Mouse (Mus musculus): ENCODE measurements at regions not wholly inside any gene's neighbourhood (a gene's known extent, or its start where the extent isn't known, plus 50 kb on each side); places are given as distances from the start of the nearest gene placed in this dataset.
"Not testable (repeated sequence)": the region's sequence is repeated elsewhere in the genome, so short reads cannot be mapped to it uniquely, and the experiment has no call there.

GRCm38 (mm10) chr15:8856419-8857084, 111.2 kb upstream of the Ranbp3l start:
- no peak overlapping the region for H3K27ac ChIP-seq (replicated peaks)
- 40% methylated on average over 11 of the region's 11 CpGs for WGBS
- no peaks in the 10 kb centered on the region for H3K36me3 ChIP-seq
- peaks cover 5% of the 10 kb centered on the region; the same call in 1 of the 2 replicates for H3K9me3 ChIP-seq
- H3K9ac ChIP-seq (replicated peaks), result no peak overlapping the region
- H3K4me1 ChIP-seq, result 0 out of 2 replicates have a peak, but pooled peaks cover 7% of the 10 kb centered on the region
- H3K27me3 ChIP-seq, result no peaks in the 10 kb centered on the region
- no peak overlapping the region for H3K4me2 ChIP-seq (replicated peaks)
- peak; percentile 64; the same call in 1 of the 2 replicates for ATAC-seq (replicated peaks)
- no peak overlapping the region for H3K4me3 ChIP-seq

DNA sequence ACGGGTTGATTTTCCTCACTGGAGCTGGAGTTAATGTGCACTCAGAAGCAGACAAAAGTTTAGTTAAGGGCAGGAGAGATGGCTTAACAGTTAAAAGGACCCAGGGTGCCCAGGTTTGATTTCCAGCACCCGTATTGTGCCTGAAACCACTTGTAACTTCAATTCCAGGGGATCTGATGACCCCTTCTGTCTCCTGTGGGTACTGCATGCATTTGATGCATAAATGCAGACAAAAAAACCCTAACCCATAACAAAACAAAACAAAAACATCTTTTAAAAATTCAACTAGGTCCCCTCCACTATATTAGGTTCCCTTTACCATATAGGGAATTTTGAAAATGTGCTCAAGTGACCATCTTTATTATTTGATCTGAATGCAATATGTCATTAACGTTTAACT, 112.2 kb upstream of the Ranbp3l start:
- Histone ChIP-seq H3K4me1 (0 out of 2 replicates have a peak, but pooled peaks cover 7% of the 10 kb centered on the region), H3K9ac (replicated peaks) (no peak overlapping the region), H3K9me3 (peaks cover 5% of the 10 kb centered on the region; the same call in 1 of the 2 replicates), H3K27ac (replicated peaks) (no peak overlapping the region), H3K4me3 (no peak overlapping the region), H3K36me3 (no peaks in the 10 kb centered on the region), H3K4me2 (replicated peaks) (no peak overlapping the region), H3K27me3 (no peaks in the 10 kb centered on the region)
- ATAC-seq (replicated peaks), result no peak
- 97% methylated on average over 3 of the region's 3 CpGs for WGBS

DNA sequence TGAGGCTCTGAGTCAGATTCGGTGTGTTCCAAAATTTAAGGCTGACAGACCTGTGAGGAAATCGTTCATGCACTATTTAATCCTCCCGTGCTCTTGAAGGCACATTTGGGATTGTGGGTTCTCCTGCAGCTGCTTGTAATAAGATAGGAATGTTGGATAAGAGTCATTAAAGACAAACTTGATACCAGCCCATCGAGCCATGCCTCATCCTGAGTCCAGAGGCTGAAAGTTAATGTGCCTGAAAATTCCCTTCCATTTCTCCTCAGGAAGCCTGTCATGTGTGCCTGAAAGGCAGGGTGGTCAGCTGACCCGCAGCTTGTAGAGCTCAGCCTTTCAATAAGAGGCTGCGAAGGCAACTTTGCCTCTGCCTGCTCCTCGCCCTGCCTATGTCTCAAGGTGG, 113.4 kb upstream of the Ranbp3l start:
- H3K27me3 ChIP-seq, result no peaks in the 10 kb centered on the region
- no peak for ATAC-seq (replicated peaks)
- 81% methylated on average over 7 of the region's 7 CpGs for WGBS

GRCm38 (mm10) chr15:8850996-8851395, 116.8 kb upstream of the Ranbp3l start:
- H3K9me3 ChIP-seq, result no peaks in the 10 kb centered on the region
- no peaks in the 10 kb centered on the region for H3K36me3 ChIP-seq
- H3K4me1 ChIP-seq, result no peaks in the 10 kb centered on the region
- H3K9ac ChIP-seq (replicated peaks), result no peak overlapping the region
- no peak for ATAC-seq (replicated peaks)
- WGBS, result 94% methylated on average over 1 of the region's 1 CpGs
- H3K4me2 ChIP-seq (replicated peaks), result no peak overlapping the region
- H3K4me3 ChIP-seq, result no peak overlapping the region
- H3K27ac ChIP-seq (replicated peaks), result no peak overlapping the region
- no peaks in the 10 kb centered on the region for H3K27me3 ChIP-seq

More for the DNA sequence above, 113.4 kb upstream of the Ranbp3l start:
- Histone ChIP-seq H3K4me1 (0 out of 2 replicates have a peak, but pooled peaks cover 7% of the 10 kb centered on the region), H3K4me2 (replicated peaks) (no peak overlapping the region), H3K9me3 (no peaks in the 10 kb centered on the region), H3K9ac (replicated peaks) (no peak overlapping the region), H3K27ac (replicated peaks) (no peak overlapping the region), H3K36me3 (no peaks in the 10 kb centered on the region), H3K4me3 (no peak overlapping the region)

GRCm38 (mm10) chr15:8849413-8849812, 118.3 kb upstream of the Ranbp3l start:
- Histone ChIP-seq H3K36me3 (no peaks in the 10 kb centered on the region), H3K4me2 (replicated peaks) (no peak overlapping the region), H3K4me1 (no peaks in the 10 kb centered on the region), H3K9me3 (no peaks in the 10 kb centered on the region), H3K4me3 (no peak overlapping the region), H3K27ac (replicated peaks) (no peak overlapping the region), H3K27me3 (no peaks in the 10 kb centered on the region), H3K9ac (replicated peaks) (no peak overlapping the region)
- ATAC-seq (replicated peaks), result no peak
- WGBS, result 60% methylated on average over 5 of the region's 5 CpGs

DNA sequence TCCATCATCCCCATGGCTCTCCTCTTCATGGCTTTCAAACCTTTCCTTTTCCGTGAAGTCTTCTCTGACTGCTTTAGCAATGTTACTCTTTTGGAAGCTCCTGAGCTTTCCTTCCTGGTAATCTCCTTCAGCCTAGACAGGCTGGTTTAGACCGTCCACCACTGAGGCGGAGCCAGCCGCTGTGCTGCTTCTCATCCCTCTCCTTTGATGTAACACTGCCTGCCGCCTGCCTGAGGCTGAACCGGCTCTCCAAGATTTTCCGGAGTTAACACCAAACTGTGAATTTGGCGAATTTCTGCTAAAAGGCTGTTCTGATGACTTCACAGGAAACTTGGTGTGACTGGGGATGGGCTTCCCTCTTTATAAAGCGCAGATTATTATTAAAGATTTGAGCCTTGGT, 125.6 kb upstream of the Ranbp3l start:
- Histone ChIP-seq H3K27ac (replicated peaks) (no peak overlapping the region), H3K36me3 (no peaks in the 10 kb centered on the region), H3K4me2 (replicated peaks) (no peak overlapping the region), H3K4me3 (no peak overlapping the region), H3K27me3 (no peaks in the 10 kb centered on the region), H3K9me3 (no peaks in the 10 kb centered on the region), H3K4me1 (no peaks in the 10 kb centered on the region), H3K9ac (replicated peaks) (no peak overlapping the region)
- WGBS, result 58% methylated on average over 9 of the region's 9 CpGs
- ATAC-seq (replicated peaks), result no peak

DNA sequence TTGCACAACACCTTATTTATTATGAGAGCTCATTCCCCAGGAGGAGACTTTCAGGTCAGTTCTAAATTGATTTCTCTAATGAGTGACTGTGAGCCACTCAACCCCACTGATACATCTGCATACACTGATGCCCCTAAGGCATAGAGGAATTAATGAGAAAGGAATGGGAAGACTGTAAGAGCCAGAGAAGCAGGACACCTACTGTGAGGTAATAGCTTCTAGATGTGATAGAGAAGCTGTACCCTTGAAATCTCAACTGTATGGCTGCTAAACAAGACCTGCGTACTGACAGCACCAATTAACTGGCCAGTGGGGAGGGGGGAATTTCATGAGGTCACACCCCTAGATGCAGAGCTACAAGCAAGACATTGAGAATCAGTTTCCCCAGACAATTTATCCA, 128.3 kb upstream of the Ranbp3l start:
- no peak overlapping the region for H3K4me2 ChIP-seq (replicated peaks)
- H3K4me3 ChIP-seq, result no peak overlapping the region
- no peak overlapping the region for H3K9ac ChIP-seq (replicated peaks)
- no peaks in the 10 kb centered on the region for H3K4me1 ChIP-seq
- 45% methylated on average over 1 of the region's 1 CpGs for WGBS
- H3K27ac ChIP-seq (replicated peaks), result no peak overlapping the region
- ATAC-seq (replicated peaks), result no peak
- H3K27me3 ChIP-seq, result no peaks in the 10 kb centered on the region
- no peaks in the 10 kb centered on the region for H3K9me3 ChIP-seq
- H3K36me3 ChIP-seq, result no peaks in the 10 kb centered on the region

- WGBS, result 80% methylated on average over 4 of the region's 4 CpGs
- Histone ChIP-seq H3K27ac (replicated peaks) (no peak overlapping the region), H3K4me2 (replicated peaks) (no peak overlapping the region), H3K36me3 (no peaks in the 10 kb centered on the region), H3K4me1 (peaks cover 7% of the 10 kb centered on the region; the same call in 1 of the 2 replicates), H3K9me3 (no peaks in the 10 kb centered on the region), H3K4me3 (no peak overlapping the region), H3K27me3 (no peaks in the 10 kb centered on the region), H3K9ac (replicated peaks) (no peak overlapping the region)
- ATAC-seq (replicated peaks), result no peak
Measured at GRCm38 (mm10) chr15:8834151-8834550, 123.6 kb upstream of the Slc1a3 start.

DNA sequence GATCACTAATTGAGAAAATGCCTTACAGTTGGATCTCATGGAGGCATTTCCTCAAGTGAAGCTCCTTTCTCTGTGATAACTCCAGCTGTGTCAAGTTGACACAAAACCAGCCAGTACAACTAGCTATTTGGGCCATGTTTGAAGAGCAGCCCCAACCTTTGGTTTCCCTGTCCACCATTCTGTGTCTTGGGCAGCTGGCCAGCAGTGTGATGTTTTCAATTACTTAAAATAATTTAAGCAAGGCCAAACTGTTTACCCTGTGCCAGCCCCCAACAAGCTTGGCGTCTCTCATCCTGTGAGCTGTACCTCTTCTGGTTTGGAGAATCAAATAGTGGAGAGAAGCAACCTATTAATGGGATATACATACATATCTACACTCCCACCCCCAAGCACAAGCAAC, 122.4 kb upstream of the Slc1a3 start:
- H3K27ac ChIP-seq (replicated peaks), result no peak overlapping the region
- no peak overlapping the region for H3K4me2 ChIP-seq (replicated peaks)
- no peaks in the 10 kb centered on the region for H3K36me3 ChIP-seq
- H3K27me3 ChIP-seq, result no peaks in the 10 kb centered on the region
- no peak for ATAC-seq (replicated peaks)
- no peaks in the 10 kb centered on the region for H3K9me3 ChIP-seq
- H3K4me1 ChIP-seq, result peaks cover 7% of the 10 kb centered on the region; the same call in 1 of the 2 replicates
- H3K9ac ChIP-seq (replicated peaks), result no peak overlapping the region
- 51% methylated on average over 1 of the region's 1 CpGs for WGBS
- no peak overlapping the region for H3K4me3 ChIP-seq

- Histone ChIP-seq H3K4me1 (peaks cover 7% of the 10 kb centered on the region; the same call in 1 of the 2 replicates), H3K36me3 (no peaks in the 10 kb centered on the region), H3K4me3 (no peak overlapping the region), H3K4me2 (replicated peaks) (no peak overlapping the region), H3K9me3 (no peaks in the 10 kb centered on the region), H3K9ac (replicated peaks) (no peak overlapping the region), H3K27ac (replicated peaks) (peak overlapping the region; percentile 27; the same call in 1 of the 2 replicates), H3K27me3 (no peaks in the 10 kb centered on the region)
- WGBS, result 27% methylated on average over 13 of the region's 13 CpGs
- ATAC-seq (replicated peaks), result no peak
Measured at GRCm38 (mm10) chr15:8831720-8832620, 121.4 kb upstream of the Slc1a3 start.

DNA sequence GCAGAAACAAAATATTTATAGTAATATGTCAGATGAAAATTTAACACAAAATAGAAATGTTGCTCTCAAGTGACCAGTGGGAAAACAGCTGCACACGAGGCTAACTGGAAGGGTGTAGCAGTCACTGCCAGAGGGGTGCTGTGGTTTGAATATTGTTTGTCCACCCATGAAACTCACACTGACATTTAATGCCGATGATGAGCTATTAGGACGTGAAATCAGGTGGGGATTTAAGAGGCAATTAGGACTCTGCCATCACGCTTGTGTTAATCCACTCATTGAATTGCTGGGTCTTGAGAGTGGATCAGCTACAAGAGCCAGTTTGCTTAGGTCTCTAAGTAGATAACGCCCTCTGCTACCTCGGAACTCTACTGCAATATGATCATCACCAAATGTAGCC, 114.3 kb upstream of the Slc1a3 start:
- no peaks in the 10 kb centered on the region for H3K9me3 ChIP-seq
- WGBS, result 59% methylated on average over 6 of the region's 6 CpGs

GRCm38 (mm10) chr15:8822795-8823194, 112.2 kb upstream of the Slc1a3 start:
- WGBS, result over 99% methylated on average over 4 of the region's 8 CpGs
- H3K27ac ChIP-seq (replicated peaks); H3K4me3 ChIP-seq; H3K4me2 ChIP-seq (replicated peaks); H3K36me3 ChIP-seq; ATAC-seq (replicated peaks); H3K27me3 ChIP-seq; H3K9me3 ChIP-seq; H3K9ac ChIP-seq (replicated peaks); H3K4me1 ChIP-seq: not testable (repeated sequence)

More for the DNA sequence above, 114.3 kb upstream of the Slc1a3 start:
- Histone ChIP-seq H3K27me3 (no peaks in the 10 kb centered on the region), H3K36me3 (no peaks in the 10 kb centered on the region), H3K9ac (replicated peaks) (no peak overlapping the region), H3K4me3 (no peak overlapping the region), H3K4me2 (replicated peaks) (no peak overlapping the region), H3K27ac (replicated peaks) (no peak overlapping the region), H3K4me1 (no peaks in the 10 kb centered on the region)
- no peak for ATAC-seq (replicated peaks)
